Mouse (Mus musculus): ENCODE data around the gene Nup155. TPM values are rescaled to one million over a fixed set of nuclear protein-coding genes. Genes with fewer than 3 reads are reported as not detected.
A peak's percentile ranks its signal among the peaks of the same experiment; 100 is the strongest.

The Nup155 gene
- total RNA-seq, 2 experiments from 2014 or later, result 17.5 to 22.0 TPM

DNA sequence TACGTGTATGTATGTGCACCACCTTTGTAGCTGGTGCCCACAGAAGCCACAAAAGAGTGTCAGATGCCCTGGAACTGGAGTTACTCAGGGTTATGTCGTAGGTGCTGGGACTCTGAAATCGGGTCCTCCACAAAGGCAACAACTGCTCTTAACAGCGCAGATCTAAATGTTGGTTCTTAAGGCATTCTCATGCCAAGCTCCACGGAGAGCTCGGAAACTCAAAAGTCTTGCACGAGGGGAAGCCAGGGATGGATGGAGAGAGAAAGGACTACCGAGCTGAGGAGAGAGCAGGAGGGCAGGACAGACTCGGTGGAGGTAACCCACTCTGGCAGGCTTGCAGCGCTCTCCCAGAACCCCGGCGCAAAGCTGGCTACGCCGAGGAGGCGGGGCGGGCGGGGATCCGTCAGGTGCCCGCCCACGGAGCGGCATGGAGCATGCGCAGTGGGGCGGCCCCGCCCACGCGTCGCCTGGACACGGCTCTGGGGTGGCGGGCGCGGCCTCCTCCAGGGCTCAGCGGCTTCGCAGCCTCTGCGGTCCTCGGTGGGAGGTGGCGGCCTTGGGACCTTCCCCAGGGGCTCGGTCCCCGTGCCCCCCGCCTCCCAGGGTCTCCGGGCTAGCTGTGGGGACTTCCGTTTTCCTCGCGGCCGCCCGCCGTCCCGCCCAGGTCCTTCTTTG, 59.7 kb downstream of the Nup155 start, which contains the start of gene Cplane1:
Gene Cplane1 (plus strand): TSS at position 516 of the 675 bp plus-strand sequence.
- intact Hi-C loops (cut with DNase I), result no loop called here
- peak; percentile 93 to 95 for DNase-seq (ENCODE audit: low spot score in 2 of 2)

DNA sequence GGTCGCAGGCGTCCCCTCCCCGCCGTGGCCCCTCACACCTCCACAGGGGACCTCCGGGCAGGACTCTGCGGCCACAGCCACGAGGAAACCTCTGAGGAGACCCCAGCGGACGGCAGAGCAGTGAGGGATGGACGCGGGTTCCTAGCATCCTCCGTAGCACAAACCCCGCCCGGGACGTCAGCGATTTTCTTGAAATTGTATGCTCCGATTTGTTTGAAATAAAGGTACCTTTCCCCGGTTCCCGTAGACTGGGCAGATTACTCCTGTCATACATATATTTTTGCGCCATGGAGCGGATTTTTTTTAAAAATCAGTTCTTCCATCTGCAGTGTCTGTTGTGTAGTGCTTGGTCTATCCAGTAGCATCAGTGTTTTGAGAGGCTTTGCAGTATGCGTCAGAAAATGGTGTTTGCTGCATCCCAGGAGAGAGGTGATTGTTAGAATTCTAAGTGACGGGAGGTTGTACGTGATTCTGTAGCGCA, 60.2 kb downstream of the Nup155 start:
- intact Hi-C loops (cut with DNase I), result no loop called here
- DNase-seq (ENCODE audit: low spot score in 2 of 2), result peak; percentile 47 to 50

DNA sequence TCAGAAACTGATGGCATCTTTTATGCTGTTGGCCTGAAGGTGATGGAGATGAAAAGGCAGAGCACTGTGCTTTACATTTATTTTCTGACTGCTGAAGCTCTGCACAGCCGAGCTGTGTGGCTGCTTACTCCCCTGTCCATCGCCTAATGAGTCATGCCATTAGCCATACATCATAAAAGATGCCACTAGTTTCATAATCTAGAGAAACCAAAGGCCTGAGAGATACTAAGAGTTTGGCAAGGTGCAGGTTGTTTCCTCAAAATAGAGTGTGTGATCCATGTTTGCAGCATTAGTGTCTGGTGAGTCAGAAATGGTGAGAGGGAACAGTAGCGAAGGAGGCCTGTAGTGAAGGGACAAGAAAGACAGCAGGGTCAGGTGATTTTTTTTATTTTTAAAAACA, 80.5 kb downstream of the Nup155 start:
- DNase-seq (ENCODE audit: low spot score in 2 of 2), result no peak
- intact Hi-C loops (cut with DNase I), result no loop called here

DNA sequence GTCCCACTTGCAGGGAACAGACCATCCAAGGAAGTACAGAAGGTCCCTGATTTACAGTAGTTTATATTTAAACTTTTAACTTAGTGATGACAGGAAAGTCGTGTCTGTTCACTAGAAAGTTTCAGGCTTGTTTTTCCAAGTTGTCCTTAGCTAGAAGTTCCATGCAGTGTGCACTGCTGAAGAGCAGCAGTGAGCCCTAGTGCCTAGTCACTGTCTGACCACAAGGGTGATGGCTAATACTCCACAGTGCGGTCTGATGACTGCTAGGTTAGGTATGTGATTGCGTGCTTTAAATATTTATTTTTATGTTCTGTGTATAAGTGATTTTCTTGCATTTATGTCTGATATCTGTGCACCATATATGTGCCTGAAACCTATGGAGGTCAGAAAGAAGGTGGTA, 81.4 kb downstream of the Nup155 start:
- intact Hi-C loops (cut with DNase I), result loop anchor here (5.0 kb wide), 1 partner anchor 68 kb away; no protein-coding TSS in a partner anchor
- no peak for DNase-seq (ENCODE audit: low spot score in 2 of 2)

DNA sequence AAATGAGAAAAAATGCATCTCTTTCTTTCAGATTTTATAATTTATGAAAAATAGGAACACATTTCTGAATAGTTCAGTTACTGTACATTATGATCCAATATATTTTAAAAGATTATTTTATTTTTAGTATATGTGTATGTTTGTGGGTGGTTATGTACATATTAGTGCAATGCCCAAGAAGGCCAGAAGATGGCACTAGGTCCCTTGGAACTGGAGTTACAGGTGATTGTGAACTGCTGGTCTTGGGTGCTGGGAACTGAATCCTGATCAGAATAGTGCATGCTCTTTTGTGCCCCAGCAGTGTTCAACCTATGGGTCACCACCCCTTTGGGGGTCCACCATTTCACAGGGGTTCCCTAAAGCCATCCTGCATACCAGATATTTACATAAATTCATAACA, 91.2 kb downstream of the Nup155 start:
- intact Hi-C loops (cut with DNase I), result no loop called here
- peak in 1 of 2 experiments; percentile 9 for DNase-seq (ENCODE audit: low spot score in 2 of 2)

DNA sequence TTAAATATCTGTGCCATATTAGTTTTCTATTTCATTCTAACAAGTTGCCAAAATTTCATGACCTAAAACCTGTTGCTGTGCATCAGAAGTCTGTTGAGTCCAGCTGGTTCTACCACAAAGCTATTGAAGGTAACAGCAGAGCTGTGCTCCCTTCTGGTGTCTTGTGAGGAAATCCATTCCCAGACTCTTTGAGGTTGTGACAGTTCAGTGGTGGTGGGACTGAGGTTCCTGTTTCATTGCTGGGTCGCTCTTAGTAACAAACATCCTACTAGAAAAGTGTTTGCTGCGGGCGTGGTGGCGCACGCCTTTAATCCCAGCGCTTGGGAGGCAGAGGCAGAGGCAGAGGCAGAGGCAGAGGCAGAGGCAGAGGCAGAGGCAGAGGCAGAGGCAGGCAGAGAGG, 99.3 kb downstream of the Nup155 start:
- no peak for DNase-seq (ENCODE audit: low spot score in 2 of 2)
- intact Hi-C loops (cut with DNase I), result no loop called here

Other genes with a start within 250 kb of the Nup155 start
- 10 to 100 TPM; 30.1 to 31.7 TPM for gene Wdr70, start 10.1 kb upstream of the Nup155 start, total RNA-seq (2021)
- gene Cplane1, start 59.8 kb downstream of the Nup155 start, total RNA-seq (2021), result 10 to 100 TPM; 25.7 to 27.2 TPM